Mouse (Mus musculus): ENCODE measurements at regions not wholly inside any gene's neighbourhood (a gene's known extent, or its start where the extent isn't known, plus 50 kb on each side); places are given as distances from the start of the nearest gene placed in this dataset.
"Not testable (repeated sequence)": the region's sequence is repeated elsewhere in the genome, so short reads cannot be mapped to it uniquely, and the experiment has no call there.

GRCm38 (mm10) chr16:86361099-86361498 lies 459.5 kb upstream of the Adamts5 start:
- DNase-seq, result peak in 1 of 2 experiments; percentile 6

- no peak for DNase-seq
These were observed 453.4 kb upstream of the Adamts5 start for GRCm38 (mm10) chr16:86355036-86355435.

GRCm38 (mm10) chr16:86347753-86348152 lies 446.1 kb upstream of the Adamts5 start:
- no peak for DNase-seq

GRCm38 (mm10) chr16:86346916-86347315 lies 445.3 kb upstream of the Adamts5 start:
- DNase-seq, result no peak

GRCm38 (mm10) chr16:86340311-86340710 lies 438.7 kb upstream of the Adamts5 start:
- DNase-seq, result no peak

- no peak for DNase-seq
These were observed 423.8 kb upstream of the Adamts5 start for GRCm38 (mm10) chr16:86325406-86325805.

- no peak for DNase-seq
These were observed 417.3 kb upstream of the Adamts5 start for GRCm38 (mm10) chr16:86318898-86319297.

- DNase-seq, result no peak
These were observed 408.1 kb upstream of the Adamts5 start for GRCm38 (mm10) chr16:86309696-86310095.

GRCm38 (mm10) chr16:86303869-86304268 lies 402.2 kb upstream of the Adamts5 start:
- DNase-seq, result no peak

GRCm38 (mm10) chr16:86302451-86303145 lies 401.0 kb upstream of the Adamts5 start:
- no peak for DNase-seq

GRCm38 (mm10) chr16:86294436-86294835 lies 392.8 kb upstream of the Adamts5 start:
- DNase-seq, result no peak

- DNase-seq, result no peak
These were observed 379.7 kb upstream of the Adamts5 start for GRCm38 (mm10) chr16:86281326-86281725.

- DNase-seq, result no peak
These were observed 375.4 kb upstream of the Adamts5 start for GRCm38 (mm10) chr16:86277031-86277430.

- peak; percentile 14 to 18 for DNase-seq
These were observed 360.0 kb upstream of the Adamts5 start for GRCm38 (mm10) chr16:86261612-86262011.

GRCm38 (mm10) chr16:86252630-86253029 lies 351.0 kb upstream of the Adamts5 start:
- peak in 1 of 2 experiments; percentile 3 for DNase-seq

GRCm38 (mm10) chr16:86250021-86250420 lies 348.4 kb upstream of the Adamts5 start:
- peak in 1 of 2 experiments; percentile 22 for DNase-seq

- no peak for DNase-seq
These were observed 342.6 kb upstream of the Adamts5 start for GRCm38 (mm10) chr16:86244191-86244590.

GRCm38 (mm10) chr16:86242766-86243510 lies 341.3 kb upstream of the Adamts5 start:
- DNase-seq, result no peak

- DNase-seq, result peak; percentile 8 to 17
These were observed 321.4 kb upstream of the Adamts5 start for GRCm38 (mm10) chr16:86222997-86223396.

- no peak for DNase-seq
These were observed 308.9 kb upstream of the Adamts5 start for GRCm38 (mm10) chr16:86210547-86210946.

GRCm38 (mm10) chr16:86209319-86209718 lies 307.7 kb upstream of the Adamts5 start:
- DNase-seq, result no peak

GRCm38 (mm10) chr16:86189874-86190273 lies 288.2 kb upstream of the Adamts5 start:
- no peak for DNase-seq

GRCm38 (mm10) chr16:86188966-86189365 lies 287.3 kb upstream of the Adamts5 start:
- no peak for DNase-seq

- DNase-seq, result not testable (repeated sequence)
These were observed 286.0 kb upstream of the Adamts5 start for GRCm38 (mm10) chr16:86187609-86188008.

Measured in adrenal gland, postnatal 36 days (tissue).